Mouse (Mus musculus): Measurements from ENCODE around the gene Tesk2. TPM values are rescaled to one million over a fixed set of nuclear protein-coding genes. Genes with fewer than 3 reads are reported as not detected.

Gene Tesk2
- polyA plus RNA-seq, 1 experiment: 2.3 TPM

DNA sequence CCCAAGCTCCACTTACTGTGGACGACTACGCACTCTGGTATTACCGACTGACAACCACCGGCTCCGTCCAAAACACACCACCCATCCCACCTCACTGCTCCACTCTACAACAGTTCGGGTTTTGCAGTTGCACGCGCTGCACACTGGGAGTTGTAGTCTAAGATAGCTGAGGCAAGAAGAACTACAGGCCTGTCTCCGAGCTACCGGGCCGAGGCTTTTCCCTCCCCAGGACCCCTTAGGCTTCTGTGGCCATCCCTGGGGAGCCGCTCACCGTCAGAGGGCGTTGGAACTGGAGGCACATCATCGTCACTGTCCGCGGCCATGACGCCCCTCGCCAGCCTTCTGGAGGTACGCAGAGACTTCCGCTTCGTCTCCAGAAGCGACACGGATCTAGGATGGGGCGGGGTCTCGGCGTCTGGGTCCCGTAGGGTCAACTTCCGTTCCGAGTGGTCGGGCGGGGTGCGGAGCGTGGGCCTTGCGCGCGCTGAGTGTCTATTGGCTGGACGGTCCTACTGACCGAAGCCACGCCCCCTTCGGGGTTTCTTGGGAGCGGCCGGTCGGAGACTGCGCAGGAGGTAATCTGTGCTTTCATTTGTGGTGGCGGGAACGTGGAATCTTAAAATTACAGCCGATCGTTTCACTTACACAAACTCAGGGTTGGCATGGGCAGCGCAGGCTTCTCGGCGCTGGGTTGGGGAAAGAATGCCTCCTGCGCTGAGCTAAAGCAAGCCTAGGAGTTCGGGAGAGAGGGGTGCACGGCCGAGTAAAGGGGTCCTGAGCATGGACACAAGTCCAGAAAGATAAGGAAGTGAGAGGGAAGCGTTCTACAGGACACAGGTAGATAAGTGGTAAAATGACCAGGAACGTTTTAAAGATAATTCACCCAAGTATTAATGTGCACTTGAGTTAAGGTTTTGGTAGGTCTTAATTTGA lies 86.7 kb downstream of the Tesk2 start, which contains the start of the genes Toe1 and Mutyh:
Gene Toe1 (minus strand): TSS at position 444 of the 933 bp plus-strand sequence.
Gene Mutyh (plus strand): TSS at position 527 of the 933 bp plus-strand sequence.
- TF ChIP-seq POLR2A (IDR thresholded peaks at IDR 0.05; ENCODE audit: borderline replicate concordance, extremely low read depth, low read depth, low read length) (peak; percentile 90), CTCF (IDR thresholded peaks at IDR 0.05; ENCODE audit: insufficient read depth, low read length) (no peak)
- WGBS: under 1% methylated on average over 58 of the region's 58 CpGs
- H3K4me3 ChIP-seq (replicated peaks; ENCODE audit: extremely low read depth, low read depth, low read length): peak within 1 kb of the TSS; percentile 98
- peak; percentile 87 for DNase-seq
- H3K4me1 ChIP-seq (ENCODE audit: control insufficient read depth, insufficient read depth, low read length): no peaks in the 10 kb centered on the region

- H3K4me3 ChIP-seq (replicated peaks; ENCODE audit: extremely low read depth, low read depth, low read length): no peak overlapping the region
- WGBS: 52% methylated on average over 3 of the region's 3 CpGs
- no peak for DNase-seq
- H3K4me1 ChIP-seq (ENCODE audit: control insufficient read depth, insufficient read depth, low read length): no peaks in the 10 kb centered on the region
- TF ChIP-seq CTCF (IDR thresholded peaks at IDR 0.05; ENCODE audit: insufficient read depth, low read length): no peak
- no peak for TF ChIP-seq POLR2A (IDR thresholded peaks at IDR 0.05; ENCODE audit: borderline replicate concordance, extremely low read depth, low read depth, low read length)
Measured at GRCm38 (mm10) chr4:116811012-116811411, 90.3 kb downstream of the Tesk2 start.

DNA sequence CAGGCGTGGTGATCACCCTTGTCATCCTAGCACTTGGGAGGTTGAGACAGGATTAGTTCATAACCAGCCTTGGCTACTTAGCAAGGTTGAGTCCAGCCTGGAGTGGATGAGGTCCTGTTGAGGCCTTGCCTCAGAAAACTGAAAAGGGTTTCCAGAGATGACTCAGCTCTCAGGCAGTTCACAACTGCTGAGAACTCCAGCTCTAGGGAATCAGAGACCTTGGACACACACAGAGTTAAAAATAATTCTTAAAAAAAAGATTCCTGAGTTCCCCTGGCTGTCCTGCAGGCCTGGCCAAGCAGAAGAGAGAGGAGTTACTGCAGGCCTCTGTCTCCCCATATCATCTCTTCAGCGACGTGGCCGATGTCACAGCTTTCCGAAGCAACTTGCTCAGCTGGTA lies 94.5 kb downstream of the Tesk2 start:
- no peak for DNase-seq
- H3K4me3 ChIP-seq (replicated peaks; ENCODE audit: extremely low read depth, low read depth, low read length): no peak overlapping the region
- WGBS: 87% methylated on average over 5 of the region's 5 CpGs
- TF ChIP-seq CTCF (IDR thresholded peaks at IDR 0.05; ENCODE audit: insufficient read depth, low read length) (no peak), POLR2A (IDR thresholded peaks at IDR 0.05; ENCODE audit: borderline replicate concordance, extremely low read depth, low read depth, low read length) (no peak)
- H3K4me1 ChIP-seq (ENCODE audit: control insufficient read depth, insufficient read depth, low read length): no peaks in the 10 kb centered on the region

DNA sequence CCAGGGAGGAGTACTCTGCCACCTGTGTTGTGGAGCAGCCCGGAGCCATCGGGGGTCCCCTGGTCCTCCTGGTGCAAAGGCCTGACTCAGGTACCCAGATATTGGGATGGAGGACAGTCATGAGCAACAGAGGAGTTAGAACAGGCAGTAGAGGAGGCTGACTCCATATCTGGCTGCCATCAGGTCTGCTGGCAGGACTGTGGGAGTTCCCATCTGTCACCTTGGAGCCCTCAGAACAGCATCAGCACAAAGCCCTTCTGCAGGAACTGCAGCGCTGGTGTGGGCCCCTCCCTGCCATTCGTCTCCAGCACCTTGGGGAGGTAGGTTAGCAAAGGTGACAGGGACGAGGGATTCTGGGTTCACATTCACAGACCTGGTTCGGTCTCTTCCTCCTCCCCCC lies 96.7 kb downstream of the Tesk2 start:
- Histone ChIP-seq H3K4me1 (ENCODE audit: control insufficient read depth, insufficient read depth, low read length) (peaks cover 3% of the 10 kb centered on the region; the same call in 1 of the 2 replicates), H3K4me3 (replicated peaks; ENCODE audit: extremely low read depth, low read depth, low read length) (no peak overlapping the region)
- no peak for DNase-seq
- no peak for TF ChIP-seq CTCF (IDR thresholded peaks at IDR 0.05; ENCODE audit: insufficient read depth, low read length)
- no peak for TF ChIP-seq POLR2A (IDR thresholded peaks at IDR 0.05; ENCODE audit: borderline replicate concordance, extremely low read depth, low read depth, low read length)
- 95% methylated on average over 6 of the region's 6 CpGs for WGBS

DNA sequence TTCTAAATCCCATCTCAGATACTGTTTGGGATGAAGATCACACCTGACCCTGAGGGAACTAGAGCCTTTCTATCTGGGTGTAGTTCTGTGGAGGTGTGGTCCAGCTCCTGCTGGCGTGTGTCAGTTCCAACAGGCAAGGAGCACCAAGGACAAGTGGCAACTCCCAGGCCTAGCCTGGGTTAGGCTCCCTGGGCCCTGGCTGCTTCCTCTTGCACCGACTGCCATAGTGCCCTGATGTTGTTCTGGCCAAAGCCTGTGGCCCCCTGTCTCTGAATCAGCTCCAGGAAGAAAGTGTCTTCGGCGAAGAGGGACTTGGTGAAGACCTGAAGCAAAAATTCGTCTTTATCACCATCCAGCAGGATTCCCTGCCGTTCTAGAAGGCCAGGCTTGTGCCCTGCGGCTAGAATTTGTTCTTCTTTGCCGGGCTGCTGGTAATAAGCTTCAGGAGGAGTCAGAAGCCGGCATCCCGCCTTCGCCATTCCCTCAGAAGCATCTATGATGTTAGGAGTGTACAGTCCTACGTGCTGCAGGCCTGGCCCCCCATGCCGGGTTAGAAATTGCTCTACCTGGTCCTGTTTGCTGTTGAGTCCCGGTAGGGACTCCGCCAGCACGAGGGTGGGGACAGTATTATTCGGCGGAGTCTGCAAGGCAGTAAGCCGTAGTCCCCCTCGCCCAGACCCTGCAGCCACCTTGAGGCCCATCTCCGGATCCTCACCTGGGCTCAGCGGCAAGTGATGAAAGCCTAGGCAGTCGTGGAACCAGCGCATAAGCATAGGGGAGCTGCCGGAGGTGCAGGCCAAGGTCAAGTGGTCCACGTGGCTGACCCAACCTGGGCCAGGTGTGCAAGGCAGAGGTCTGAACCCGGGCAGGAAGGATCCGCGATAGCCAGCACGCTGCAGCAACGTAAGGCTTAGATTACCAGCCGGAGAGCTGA lies 99.5 kb downstream of the Tesk2 start:
- DNase-seq: no peak
- TF ChIP-seq POLR2A (IDR thresholded peaks at IDR 0.05; ENCODE audit: borderline replicate concordance, extremely low read depth, low read depth, low read length): no peak
- TF ChIP-seq CTCF (IDR thresholded peaks at IDR 0.05; ENCODE audit: insufficient read depth, low read length): no peak
- Histone ChIP-seq H3K4me1 (ENCODE audit: control insufficient read depth, insufficient read depth, low read length) (peaks cover 3% of the 10 kb centered on the region; the same call in 1 of the 2 replicates), H3K4me3 (replicated peaks; ENCODE audit: extremely low read depth, low read depth, low read length) (no peak overlapping the region)
- 41% methylated on average over 32 of the region's 32 CpGs for WGBS

DNA sequence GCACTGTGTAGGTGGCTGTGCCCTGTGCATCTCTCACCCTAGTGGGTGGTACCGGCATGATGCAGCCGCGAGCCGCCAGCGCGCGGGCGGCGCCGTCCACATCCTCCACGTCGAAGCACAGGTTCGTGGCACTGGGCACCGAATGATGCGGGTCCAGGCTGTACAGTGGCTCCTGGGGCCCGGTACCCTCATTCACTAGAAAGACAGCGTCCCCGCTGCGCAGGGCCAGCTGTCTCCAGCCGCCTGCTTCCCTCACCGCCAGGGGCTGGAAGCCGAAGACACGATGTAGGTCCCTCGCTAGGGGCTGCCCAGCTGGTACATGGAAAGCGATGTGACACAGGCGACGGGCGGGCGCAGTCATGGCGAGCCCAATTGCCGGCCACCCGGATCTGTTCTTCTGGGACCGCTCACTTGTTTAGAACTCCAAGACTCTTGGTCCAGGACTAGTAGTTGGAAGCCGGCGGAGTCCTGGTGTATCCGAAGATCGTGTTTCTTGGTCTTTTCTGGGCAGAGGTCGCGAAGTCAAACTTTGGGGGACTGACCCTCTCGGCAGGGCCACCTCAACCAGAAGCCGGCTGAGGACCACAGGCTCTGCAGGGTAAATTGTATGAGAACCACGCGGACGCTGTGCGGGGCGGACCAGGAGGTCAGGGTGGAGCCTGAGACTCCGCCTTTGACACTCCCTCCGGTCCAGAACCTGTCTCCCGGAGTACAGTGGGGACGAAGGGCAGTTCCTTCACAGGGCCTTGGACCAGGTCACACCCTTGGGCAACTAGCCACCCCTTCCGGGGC lies 100.3 kb downstream of the Tesk2 start:
- WGBS: under 1% methylated on average over 51 of the region's 51 CpGs
- DNase-seq: peak; percentile 83
- TF ChIP-seq POLR2A (IDR thresholded peaks at IDR 0.05; ENCODE audit: borderline replicate concordance, extremely low read depth, low read depth, low read length) (peak; percentile 65; the same call in 1 of the 2 replicates), CTCF (IDR thresholded peaks at IDR 0.05; ENCODE audit: insufficient read depth, low read length) (no peak)
- H3K4me1 ChIP-seq (ENCODE audit: control insufficient read depth, insufficient read depth, low read length): peaks cover 3% of the 10 kb centered on the region; the same call in 1 of the 2 replicates
- peak overlapping the region; percentile 65 for H3K4me3 ChIP-seq (replicated peaks; ENCODE audit: extremely low read depth, low read depth, low read length)

DNA sequence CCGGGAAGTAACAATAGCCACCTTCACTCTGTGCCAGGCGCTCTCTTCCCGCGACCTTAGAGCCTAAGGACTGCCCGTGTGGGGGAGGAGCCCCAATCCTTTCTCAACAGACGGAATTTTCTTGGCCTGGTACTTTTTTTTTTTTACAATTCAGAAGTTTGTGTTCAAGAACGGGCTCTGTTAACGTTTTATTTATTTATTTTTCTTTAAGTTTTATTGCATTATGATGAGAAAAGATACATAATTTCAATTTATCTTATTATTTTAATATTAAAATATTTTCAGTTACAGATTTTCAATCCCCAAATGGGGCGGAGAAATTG lies 100.9 kb downstream of the Tesk2 start, which contains the start of gene Hpdl:
Gene Hpdl (minus strand): TSS at position 14 of the 323 bp plus-strand sequence.
- Histone ChIP-seq H3K4me1 (ENCODE audit: control insufficient read depth, insufficient read depth, low read length) (peaks cover 3% of the 10 kb centered on the region; the same call in 1 of the 2 replicates), H3K4me3 (replicated peaks; ENCODE audit: extremely low read depth, low read depth, low read length) (peak within 1 kb of the TSS; percentile 65)
- TF ChIP-seq CTCF (IDR thresholded peaks at IDR 0.05; ENCODE audit: insufficient read depth, low read length): no peak
- no peak for TF ChIP-seq POLR2A (IDR thresholded peaks at IDR 0.05; ENCODE audit: borderline replicate concordance, extremely low read depth, low read depth, low read length)
- 11% methylated on average over 9 of the region's 9 CpGs for WGBS
- DNase-seq: no peak

DNA sequence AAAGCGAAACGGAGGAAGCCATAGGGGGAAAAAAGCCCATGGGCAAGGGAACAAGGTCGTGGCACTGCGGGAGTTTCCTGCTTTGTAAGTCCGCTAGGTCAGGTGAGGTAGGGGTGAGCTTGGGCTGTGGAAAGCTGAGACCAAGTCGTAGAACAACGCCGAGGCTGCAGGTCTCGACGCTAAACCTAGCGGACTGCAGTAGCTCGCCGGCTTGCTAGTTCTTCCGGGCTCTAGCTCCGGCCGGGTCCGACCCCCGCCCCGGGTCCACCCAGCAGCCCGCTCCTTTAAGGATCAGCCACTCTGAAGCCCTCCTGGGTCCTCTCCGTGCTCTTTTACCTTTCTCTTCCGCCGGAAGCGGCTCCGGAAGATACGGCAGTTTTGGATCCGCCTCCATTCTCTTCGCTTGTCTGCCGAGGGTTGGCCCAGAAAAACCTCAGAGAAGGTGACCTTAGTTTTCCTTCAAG lies 103.8 kb downstream of the Tesk2 start:
- peaks cover 3% of the 10 kb centered on the region; the same call in 1 of the 2 replicates for H3K4me1 ChIP-seq (ENCODE audit: control insufficient read depth, insufficient read depth, low read length)
- under 1% methylated on average over 29 of the region's 29 CpGs for WGBS
- TF ChIP-seq POLR2A (IDR thresholded peaks at IDR 0.05; ENCODE audit: borderline replicate concordance, extremely low read depth, low read depth, low read length): peak; percentile 65; the same call in 1 of the 2 replicates
- no peak for TF ChIP-seq CTCF (IDR thresholded peaks at IDR 0.05; ENCODE audit: insufficient read depth, low read length)

More for the DNA sequence above, 103.8 kb downstream of the Tesk2 start:
- peak overlapping the region; percentile 78 for H3K4me3 ChIP-seq (replicated peaks; ENCODE audit: extremely low read depth, low read depth, low read length)
- DNase-seq: peak; percentile 70

Data from lung, adult 2 months (tissue).